Mouse (Mus musculus): ENCODE measurements around the gene Bcl11a. TPM values are rescaled to one million over a fixed set of nuclear protein-coding genes. Genes with fewer than 3 reads are reported as not detected.
A peak's percentile ranks its signal among the peaks of the same experiment; 100 is the strongest.

The Bcl11a gene
- polyA plus RNA-seq, 1 experiment from 2014 or later = 71.9 TPM

DNA sequence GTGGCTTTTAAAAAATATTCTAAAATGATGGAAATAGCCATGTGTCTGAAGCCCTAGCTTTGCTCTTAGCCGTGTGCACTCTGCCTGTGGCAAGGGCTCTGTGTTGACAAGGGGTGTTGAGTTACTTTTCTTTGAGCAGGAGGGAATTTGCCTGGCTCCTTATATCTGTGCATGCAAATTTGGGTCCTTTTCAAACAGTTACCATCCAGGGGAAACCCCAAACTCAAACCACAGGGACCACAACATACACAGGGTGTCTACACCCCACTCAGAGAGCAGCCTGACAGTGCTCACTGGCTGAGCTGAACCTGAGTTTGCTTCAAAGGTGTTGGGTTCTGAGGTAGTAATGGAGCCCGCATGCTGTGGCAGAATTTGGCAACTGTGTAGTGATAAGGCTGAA lies 54.0 kb downstream of the Bcl11a start:
- 66% methylated on average over 2 of the region's 2 CpGs for WGBS
- Histone ChIP-seq H3K9me3 (replicated peaks; ENCODE audit: control insufficient read depth, low read length) (no peaks in the 10 kb centered on the region), H3K36me3 (replicated peaks; ENCODE audit: control insufficient read depth, insufficient read depth, low read depth, low read length) (no peaks in the 10 kb centered on the region; the same call in 1 of the 2 replicates), H3K27ac (replicated peaks; ENCODE audit: low read depth, low read length) (no peak overlapping the region), H3K4me3 (ENCODE audit: low read depth, low read length) (no peak overlapping the region), H3K4me2 (ENCODE audit: low read depth, low read length) (no peak overlapping the region), H3K4me1 (ENCODE audit: control insufficient read depth, insufficient read depth, low read length) (no peaks in the 10 kb centered on the region; the same call in 1 of the 2 replicates), H3K27me3 (ENCODE audit: control insufficient read depth, insufficient read depth, low read length) (no peaks in the 10 kb centered on the region), H3K9ac (replicated peaks; ENCODE audit: low read length) (no peak overlapping the region)
- ATAC-seq (replicated peaks; ENCODE audit: insufficient number of reproducible peaks, low FRiP score, low TSS enrichment, low read depth) (no peak), DNase-seq (ENCODE audit: low spot score) (no peak)

GRCm38 (mm10) chr11:24132358-24132757 lies 54.5 kb downstream of the Bcl11a start:
- H3K4me2 ChIP-seq (ENCODE audit: low read depth, low read length) = no peak overlapping the region
- 97% methylated on average over 6 of the region's 6 CpGs for WGBS

GRCm38 (mm10) chr11:24132853-24133252 lies 55.0 kb downstream of the Bcl11a start:
- ATAC-seq (replicated peaks; ENCODE audit: insufficient number of reproducible peaks, low FRiP score, low TSS enrichment, low read depth) (no peak), DNase-seq (ENCODE audit: low spot score) (no peak)
- 98% methylated on average over 2 of the region's 2 CpGs for WGBS
- H3K4me1 ChIP-seq (ENCODE audit: control insufficient read depth, insufficient read depth, low read length) = no peaks in the 10 kb centered on the region; the same call in 1 of the 2 replicates
- H3K27ac ChIP-seq (replicated peaks; ENCODE audit: low read depth, low read length) = no peak overlapping the region
- no peaks in the 10 kb centered on the region for H3K9me3 ChIP-seq (replicated peaks; ENCODE audit: control insufficient read depth, low read length)
- no peak overlapping the region for H3K4me3 ChIP-seq (ENCODE audit: low read depth, low read length)
- no peak overlapping the region for H3K4me2 ChIP-seq (ENCODE audit: low read depth, low read length)
- no peaks in the 10 kb centered on the region for H3K27me3 ChIP-seq (ENCODE audit: control insufficient read depth, insufficient read depth, low read length)
- H3K9ac ChIP-seq (replicated peaks; ENCODE audit: low read length) = no peak overlapping the region
- H3K36me3 ChIP-seq (replicated peaks; ENCODE audit: control insufficient read depth, insufficient read depth, low read depth, low read length) = no peaks in the 10 kb centered on the region; the same call in 1 of the 2 replicates

More at GRCm38 (mm10) chr11:24132358-24132757, 54.5 kb downstream of the Bcl11a start:
- Histone ChIP-seq H3K9ac (replicated peaks; ENCODE audit: low read length) (no peak overlapping the region), H3K9me3 (replicated peaks; ENCODE audit: control insufficient read depth, low read length) (no peaks in the 10 kb centered on the region), H3K4me1 (ENCODE audit: control insufficient read depth, insufficient read depth, low read length) (no peaks in the 10 kb centered on the region; the same call in 1 of the 2 replicates), H3K27me3 (ENCODE audit: control insufficient read depth, insufficient read depth, low read length) (no peaks in the 10 kb centered on the region), H3K27ac (replicated peaks; ENCODE audit: low read depth, low read length) (no peak overlapping the region), H3K36me3 (replicated peaks; ENCODE audit: control insufficient read depth, insufficient read depth, low read depth, low read length) (no peaks in the 10 kb centered on the region; the same call in 1 of the 2 replicates), H3K4me3 (ENCODE audit: low read depth, low read length) (no peak overlapping the region)
- ATAC-seq (replicated peaks; ENCODE audit: insufficient number of reproducible peaks, low FRiP score, low TSS enrichment, low read depth) (no peak), DNase-seq (ENCODE audit: low spot score) (no peak)

DNA sequence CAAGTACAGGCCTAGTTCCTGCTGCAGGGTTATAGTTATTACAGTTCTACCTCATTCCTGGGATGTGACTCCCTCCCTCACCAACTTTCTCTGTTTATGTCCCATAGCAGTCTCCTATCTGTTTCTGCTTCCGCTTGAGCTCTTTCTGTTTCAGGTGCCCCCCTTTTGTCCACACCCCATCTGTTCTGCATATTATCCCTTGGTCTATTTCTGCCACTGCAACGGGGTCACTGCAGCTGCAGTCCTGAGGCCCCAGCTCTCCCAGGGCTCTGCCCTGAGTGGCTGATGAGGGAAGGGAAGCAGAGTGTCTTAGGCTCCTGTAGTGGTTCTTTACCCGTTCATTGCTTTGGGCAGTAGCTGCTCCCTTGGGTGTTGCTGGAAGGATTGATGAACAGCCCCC lies 55.6 kb downstream of the Bcl11a start:
- Histone ChIP-seq H3K4me1 (ENCODE audit: control insufficient read depth, insufficient read depth, low read length) (no peaks in the 10 kb centered on the region; the same call in 1 of the 2 replicates), H3K9ac (replicated peaks; ENCODE audit: low read length) (no peak overlapping the region), H3K27me3 (ENCODE audit: control insufficient read depth, insufficient read depth, low read length) (no peaks in the 10 kb centered on the region), H3K4me3 (ENCODE audit: low read depth, low read length) (no peak overlapping the region), H3K27ac (replicated peaks; ENCODE audit: low read depth, low read length) (no peak overlapping the region), H3K36me3 (replicated peaks; ENCODE audit: control insufficient read depth, insufficient read depth, low read depth, low read length) (no peaks in the 10 kb centered on the region; the same call in 1 of the 2 replicates), H3K9me3 (replicated peaks; ENCODE audit: control insufficient read depth, low read length) (no peaks in the 10 kb centered on the region), H3K4me2 (ENCODE audit: low read depth, low read length) (no peak overlapping the region)
- 81% methylated on average over 3 of the region's 3 CpGs for WGBS
- ATAC-seq (replicated peaks; ENCODE audit: insufficient number of reproducible peaks, low FRiP score, low TSS enrichment, low read depth) (no peak), DNase-seq (ENCODE audit: low spot score) (no peak)

- ATAC-seq (replicated peaks; ENCODE audit: insufficient number of reproducible peaks, low FRiP score, low TSS enrichment, low read depth) (peak; percentile 29; the same call in 1 of the 2 replicates), DNase-seq (ENCODE audit: low spot score) (no peak)
- 83% methylated on average over 5 of the region's 5 CpGs for WGBS
- Histone ChIP-seq H3K27ac (replicated peaks; ENCODE audit: low read depth, low read length) (no peak overlapping the region), H3K9ac (replicated peaks; ENCODE audit: low read length) (no peak overlapping the region), H3K9me3 (replicated peaks; ENCODE audit: control insufficient read depth, low read length) (no peaks in the 10 kb centered on the region), H3K4me1 (ENCODE audit: control insufficient read depth, insufficient read depth, low read length) (no peaks in the 10 kb centered on the region; the same call in 1 of the 2 replicates), H3K36me3 (replicated peaks; ENCODE audit: control insufficient read depth, insufficient read depth, low read depth, low read length) (no peaks in the 10 kb centered on the region; the same call in 1 of the 2 replicates), H3K27me3 (ENCODE audit: control insufficient read depth, insufficient read depth, low read length) (no peaks in the 10 kb centered on the region), H3K4me3 (ENCODE audit: low read depth, low read length) (no peak overlapping the region), H3K4me2 (ENCODE audit: low read depth, low read length) (no peak overlapping the region)
Observed at GRCm38 (mm10) chr11:24133928-24134327, 56.1 kb downstream of the Bcl11a start.

GRCm38 (mm10) chr11:24135244-24135643 lies 57.4 kb downstream of the Bcl11a start:
- 71% methylated on average over 2 of the region's 2 CpGs for WGBS
- no peak overlapping the region for H3K4me3 ChIP-seq (ENCODE audit: low read depth, low read length)
- no peak overlapping the region for H3K9ac ChIP-seq (replicated peaks; ENCODE audit: low read length)
- no peak for ATAC-seq (replicated peaks; ENCODE audit: insufficient number of reproducible peaks, low FRiP score, low TSS enrichment, low read depth)
- no peaks in the 10 kb centered on the region for H3K9me3 ChIP-seq (replicated peaks; ENCODE audit: control insufficient read depth, low read length)
- DNase-seq (ENCODE audit: low spot score) = no peak
- H3K27ac ChIP-seq (replicated peaks; ENCODE audit: low read depth, low read length) = no peak overlapping the region
- H3K4me2 ChIP-seq (ENCODE audit: low read depth, low read length) = no peak overlapping the region
- H3K4me1 ChIP-seq (ENCODE audit: control insufficient read depth, insufficient read depth, low read length) = no peaks in the 10 kb centered on the region; the same call in 1 of the 2 replicates
- no peaks in the 10 kb centered on the region; the same call in 1 of the 2 replicates for H3K36me3 ChIP-seq (replicated peaks; ENCODE audit: control insufficient read depth, insufficient read depth, low read depth, low read length)
- H3K27me3 ChIP-seq (ENCODE audit: control insufficient read depth, insufficient read depth, low read length) = no peaks in the 10 kb centered on the region

DNA sequence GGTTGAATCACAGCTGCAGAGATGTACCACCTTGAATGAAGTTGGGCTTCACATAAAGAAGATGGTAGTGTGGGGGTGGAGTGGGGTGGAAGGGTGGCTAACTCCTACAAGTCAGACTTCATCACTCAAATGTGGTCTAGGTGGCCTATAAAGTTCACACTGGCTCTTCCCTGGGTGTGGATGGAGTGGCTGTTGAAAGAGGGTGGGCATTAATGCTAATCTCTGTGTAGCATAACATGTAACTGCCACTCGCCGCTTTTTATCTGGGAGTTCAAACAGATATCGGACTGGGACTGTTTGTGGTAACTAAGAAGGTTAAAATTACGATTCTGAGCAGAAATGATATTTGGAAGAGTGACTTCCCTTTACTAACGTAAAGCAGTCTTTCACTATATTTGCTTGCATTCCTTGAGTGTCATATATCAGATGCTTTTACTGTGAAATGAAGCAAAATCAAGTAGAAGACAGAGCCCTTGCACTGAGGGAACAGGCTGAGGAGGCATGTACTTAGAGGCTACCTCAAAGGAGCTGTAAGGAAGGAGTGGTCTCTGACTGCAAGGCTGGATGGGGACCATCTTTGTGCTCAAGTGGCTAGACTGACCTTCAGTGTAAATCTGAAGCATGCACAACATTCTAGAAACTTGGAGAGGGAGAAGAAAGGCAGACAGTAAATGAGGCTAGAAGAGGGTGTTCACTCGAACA lies 58.4 kb downstream of the Bcl11a start:
- no peak overlapping the region for H3K9ac ChIP-seq (replicated peaks; ENCODE audit: low read length)
- DNase-seq (ENCODE audit: low spot score) (no peak), ATAC-seq (replicated peaks; ENCODE audit: insufficient number of reproducible peaks, low FRiP score, low TSS enrichment, low read depth) (0 out of 2 replicates have a peak, but pooled peaks have one; percentile 16)
- H3K27ac ChIP-seq (replicated peaks; ENCODE audit: low read depth, low read length) = no peak overlapping the region
- H3K4me3 ChIP-seq (ENCODE audit: low read depth, low read length) = no peak overlapping the region
- H3K4me2 ChIP-seq (ENCODE audit: low read depth, low read length) = no peak overlapping the region
- WGBS = 76% methylated on average over 6 of the region's 6 CpGs
- H3K9me3 ChIP-seq (replicated peaks; ENCODE audit: control insufficient read depth, low read length) = no peaks in the 10 kb centered on the region
- H3K27me3 ChIP-seq (ENCODE audit: control insufficient read depth, insufficient read depth, low read length) = no peaks in the 10 kb centered on the region
- H3K36me3 ChIP-seq (replicated peaks; ENCODE audit: control insufficient read depth, insufficient read depth, low read depth, low read length) = no peaks in the 10 kb centered on the region
- peaks cover under 1% of the 10 kb centered on the region; the same call in 1 of the 2 replicates for H3K4me1 ChIP-seq (ENCODE audit: control insufficient read depth, insufficient read depth, low read length)

DNA sequence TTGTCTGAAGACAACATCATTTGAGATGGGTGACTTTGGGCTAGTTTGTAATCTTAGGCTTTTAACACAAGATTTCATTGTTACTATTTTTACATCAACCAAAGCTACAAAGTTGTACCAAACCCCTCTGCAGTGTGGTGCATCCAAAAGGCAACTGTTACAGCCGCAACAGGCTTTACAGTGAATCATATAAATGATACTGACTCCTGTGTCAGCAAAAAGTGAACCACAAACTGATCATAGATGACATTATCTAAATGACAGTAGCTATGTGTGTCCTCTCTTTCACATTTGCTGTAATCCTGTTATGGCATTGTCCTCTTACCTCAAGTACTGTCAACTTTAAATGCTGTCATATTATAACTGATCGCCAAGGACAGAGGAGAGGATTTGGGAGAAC lies 60.0 kb downstream of the Bcl11a start:
- no peak overlapping the region for H3K9ac ChIP-seq (replicated peaks; ENCODE audit: low read length)
- H3K27me3 ChIP-seq (ENCODE audit: control insufficient read depth, insufficient read depth, low read length) = no peaks in the 10 kb centered on the region
- no peaks in the 10 kb centered on the region; the same call in 1 of the 2 replicates for H3K36me3 ChIP-seq (replicated peaks; ENCODE audit: control insufficient read depth, insufficient read depth, low read depth, low read length)
- H3K4me2 ChIP-seq (ENCODE audit: low read depth, low read length) = no peak overlapping the region
- no peaks in the 10 kb centered on the region for H3K9me3 ChIP-seq (replicated peaks; ENCODE audit: control insufficient read depth, low read length)
- 90% methylated on average over 2 of the region's 2 CpGs for WGBS
- no peak overlapping the region for H3K4me3 ChIP-seq (ENCODE audit: low read depth, low read length)
- H3K4me1 ChIP-seq (ENCODE audit: control insufficient read depth, insufficient read depth, low read length) = peaks cover 9% of the 10 kb centered on the region
- DNase-seq (ENCODE audit: low spot score) (no peak), ATAC-seq (replicated peaks; ENCODE audit: insufficient number of reproducible peaks, low FRiP score, low TSS enrichment, low read depth) (no peak)
- no peak overlapping the region for H3K27ac ChIP-seq (replicated peaks; ENCODE audit: low read depth, low read length)
